Mouse (Mus musculus): ENCODE results near the gene Rbm7. TPM values are rescaled to one million over a fixed set of nuclear protein-coding genes. Genes with fewer than 3 reads are reported as not detected.
"Not testable (repeated sequence)": the region's sequence is repeated elsewhere in the genome, so short reads cannot be mapped to it uniquely, and the experiment has no call there.

The Rbm7 gene
- polyA plus RNA-seq (2015; fragmentation: Nextera tagmentation; extraction: Ambion mirVana), result 52.5 and 54.0 TPM in 2 replicates

GRCm38 (mm10) chr9:48494817-48495547 lies at the start of gene Rbm7, which contains the start of gene Gm5617:
TSS of gene Rbm7 (minus strand) at chr9:48495299.
TSS of gene Gm5617 (plus strand) at chr9:48495442.
- under 1% methylated on average over 72 of the region's 72 CpGs for WGBS (ENCODE audit: insufficient replicate concordance)
- peak within 1 kb of the TSS; percentile 83 for H3K4me2 ChIP-seq
- H3K9me3 ChIP-seq (replicated peaks), result no peaks in the 10 kb centered on the region
- H3K36me3 ChIP-seq (replicated peaks), result peaks cover 36% of the 10 kb centered on the region
- peak within 1 kb of the TSS; percentile 95 for H3K4me3 ChIP-seq (replicated peaks)
- no peaks in the 10 kb centered on the region for H3K27me3 ChIP-seq
- peaks cover 24% of the 10 kb centered on the region for H3K4me1 ChIP-seq (replicated peaks)
- H3K27ac ChIP-seq (replicated peaks), result peak within 1 kb of the TSS; percentile 90
- ATAC-seq (ENCODE audit: insufficient read depth), result peak; percentile 100
- H3K9ac ChIP-seq, result peak within 1 kb of the TSS; percentile 95

- H3K4me3 ChIP-seq (replicated peaks), result no peak overlapping the region
- H3K9ac ChIP-seq, result no peak overlapping the region
- H3K27me3 ChIP-seq, result peaks cover 17% of the 10 kb centered on the region
- no peaks in the 10 kb centered on the region for H3K4me1 ChIP-seq (replicated peaks)
- no peak for ATAC-seq (ENCODE audit: insufficient read depth)
- no peaks in the 10 kb centered on the region for H3K36me3 ChIP-seq (replicated peaks)
- no peak overlapping the region for H3K27ac ChIP-seq (replicated peaks)
- no peaks in the 10 kb centered on the region for H3K9me3 ChIP-seq (replicated peaks)
- H3K4me2 ChIP-seq, result peak overlapping the region; percentile 13; the same call in 1 of the 2 replicates
- 19% methylated on average over 12 of the region's 12 CpGs for WGBS (ENCODE audit: insufficient replicate concordance)
Measured at GRCm38 (mm10) chr9:48538688-48539087, 43.6 kb upstream of the Rbm7 start.

GRCm38 (mm10) chr9:48538044-48538645 lies 43.0 kb upstream of the Rbm7 start:
- 5% methylated on average over 17 of the region's 17 CpGs for WGBS (ENCODE audit: insufficient replicate concordance)
- no peak for ATAC-seq (ENCODE audit: insufficient read depth)
- Histone ChIP-seq H3K9ac (no peak overlapping the region), H3K4me1 (replicated peaks) (no peaks in the 10 kb centered on the region), H3K4me3 (replicated peaks) (no peak overlapping the region), H3K27ac (replicated peaks) (no peak overlapping the region), H3K4me2 (peak overlapping the region; percentile 13; the same call in 1 of the 2 replicates), H3K9me3 (replicated peaks) (no peaks in the 10 kb centered on the region), H3K36me3 (replicated peaks) (no peaks in the 10 kb centered on the region), H3K27me3 (peaks cover 17% of the 10 kb centered on the region)

GRCm38 (mm10) chr9:48537616-48538015 lies 42.5 kb upstream of the Rbm7 start:
- H3K9me3 ChIP-seq (replicated peaks); H3K4me2 ChIP-seq; H3K36me3 ChIP-seq (replicated peaks); H3K27ac ChIP-seq (replicated peaks); H3K4me3 ChIP-seq (replicated peaks); ATAC-seq (ENCODE audit: insufficient read depth); H3K4me1 ChIP-seq (replicated peaks); H3K9ac ChIP-seq: not testable (repeated sequence)
- WGBS (ENCODE audit: insufficient replicate concordance), result 52% methylated on average over 1 of the region's 1 CpGs
- H3K27me3 ChIP-seq, result peaks cover 17% of the 10 kb centered on the region

GRCm38 (mm10) chr9:48536414-48536813 lies 41.3 kb upstream of the Rbm7 start:
- Histone ChIP-seq H3K36me3 (replicated peaks) (no peaks in the 10 kb centered on the region), H3K4me1 (replicated peaks) (no peaks in the 10 kb centered on the region), H3K4me3 (replicated peaks) (no peak overlapping the region), H3K4me2 (no peak overlapping the region), H3K27ac (replicated peaks) (no peak overlapping the region), H3K9me3 (replicated peaks) (no peaks in the 10 kb centered on the region), H3K27me3 (peaks cover 17% of the 10 kb centered on the region), H3K9ac (no peak overlapping the region)
- WGBS (ENCODE audit: insufficient replicate concordance), result 17% methylated on average over 1 of the region's 1 CpGs
- no peak for ATAC-seq (ENCODE audit: insufficient read depth)

GRCm38 (mm10) chr9:48532730-48533129 lies 37.6 kb upstream of the Rbm7 start:
- Histone ChIP-seq H3K9ac (no peak overlapping the region), H3K4me2 (no peak overlapping the region), H3K4me1 (replicated peaks) (no peaks in the 10 kb centered on the region), H3K9me3 (replicated peaks) (no peaks in the 10 kb centered on the region), H3K4me3 (replicated peaks) (no peak overlapping the region), H3K36me3 (replicated peaks) (no peaks in the 10 kb centered on the region), H3K27ac (replicated peaks) (no peak overlapping the region), H3K27me3 (peaks cover 4% of the 10 kb centered on the region; the same call in 1 of the 2 replicates)
- 56% methylated on average over 2 of the region's 2 CpGs for WGBS (ENCODE audit: insufficient replicate concordance)
- no peak for ATAC-seq (ENCODE audit: insufficient read depth)

- Histone ChIP-seq H3K9me3 (replicated peaks) (no peaks in the 10 kb centered on the region), H3K4me1 (replicated peaks) (no peaks in the 10 kb centered on the region), H3K27ac (replicated peaks) (no peak overlapping the region), H3K9ac (no peak overlapping the region), H3K4me3 (replicated peaks) (no peak overlapping the region), H3K4me2 (no peak overlapping the region), H3K27me3 (peaks cover 2% of the 10 kb centered on the region; the same call in 1 of the 2 replicates), H3K36me3 (replicated peaks) (no peaks in the 10 kb centered on the region)
- no peak for ATAC-seq (ENCODE audit: insufficient read depth)
- WGBS (ENCODE audit: insufficient replicate concordance), result 14% methylated on average over 3 of the region's 3 CpGs
Measured at GRCm38 (mm10) chr9:48532203-48532602, 37.1 kb upstream of the Rbm7 start.

GRCm38 (mm10) chr9:48531294-48531693 lies 36.2 kb upstream of the Rbm7 start:
- 68% methylated on average over 4 of the region's 4 CpGs for WGBS (ENCODE audit: insufficient replicate concordance)
- Histone ChIP-seq H3K9ac (no peak overlapping the region), H3K36me3 (replicated peaks) (no peaks in the 10 kb centered on the region), H3K4me1 (replicated peaks) (no peaks in the 10 kb centered on the region), H3K9me3 (replicated peaks) (no peaks in the 10 kb centered on the region), H3K27ac (replicated peaks) (no peak overlapping the region), H3K27me3 (no peaks in the 10 kb centered on the region), H3K4me3 (replicated peaks) (no peak overlapping the region), H3K4me2 (no peak overlapping the region)
- no peak for ATAC-seq (ENCODE audit: insufficient read depth)

GRCm38 (mm10) chr9:48526520-48526919 lies 31.4 kb upstream of the Rbm7 start:
- Histone ChIP-seq H3K4me2 (no peak overlapping the region), H3K27me3 (no peaks in the 10 kb centered on the region), H3K9ac (no peak overlapping the region), H3K4me3 (replicated peaks) (no peak overlapping the region), H3K27ac (replicated peaks) (no peak overlapping the region), H3K9me3 (replicated peaks) (no peaks in the 10 kb centered on the region), H3K36me3 (replicated peaks) (no peaks in the 10 kb centered on the region), H3K4me1 (replicated peaks) (no peaks in the 10 kb centered on the region)
- WGBS (ENCODE audit: insufficient replicate concordance), result 74% methylated on average over 4 of the region's 4 CpGs
- ATAC-seq (ENCODE audit: insufficient read depth), result no peak

- Histone ChIP-seq H3K4me1 (replicated peaks) (no peaks in the 10 kb centered on the region), H3K27ac (replicated peaks) (no peak overlapping the region), H3K4me3 (replicated peaks) (no peak overlapping the region), H3K9me3 (replicated peaks) (no peaks in the 10 kb centered on the region), H3K27me3 (no peaks in the 10 kb centered on the region), H3K36me3 (replicated peaks) (no peaks in the 10 kb centered on the region), H3K4me2 (no peak overlapping the region), H3K9ac (no peak overlapping the region)
- ATAC-seq (ENCODE audit: insufficient read depth), result no peak
- WGBS (ENCODE audit: insufficient replicate concordance), result 4% methylated on average over 1 of the region's 1 CpGs
Measured at GRCm38 (mm10) chr9:48525566-48525965, 30.5 kb upstream of the Rbm7 start.

GRCm38 (mm10) chr9:48520405-48520804 lies 25.3 kb upstream of the Rbm7 start:
- not testable (repeated sequence) for ATAC-seq (ENCODE audit: insufficient read depth); H3K36me3 ChIP-seq (replicated peaks); H3K27ac ChIP-seq (replicated peaks); H3K9me3 ChIP-seq (replicated peaks); H3K4me2 ChIP-seq; H3K9ac ChIP-seq; H3K4me1 ChIP-seq (replicated peaks); H3K4me3 ChIP-seq (replicated peaks); H3K27me3 ChIP-seq
- 51% methylated on average over 5 of the region's 7 CpGs for WGBS (ENCODE audit: insufficient replicate concordance)
